Mouse (Mus musculus): ENCODE measurements around the gene Rere.
A peak's percentile ranks its signal among the peaks of the same experiment; 100 is the strongest.

The Rere gene

DNA sequence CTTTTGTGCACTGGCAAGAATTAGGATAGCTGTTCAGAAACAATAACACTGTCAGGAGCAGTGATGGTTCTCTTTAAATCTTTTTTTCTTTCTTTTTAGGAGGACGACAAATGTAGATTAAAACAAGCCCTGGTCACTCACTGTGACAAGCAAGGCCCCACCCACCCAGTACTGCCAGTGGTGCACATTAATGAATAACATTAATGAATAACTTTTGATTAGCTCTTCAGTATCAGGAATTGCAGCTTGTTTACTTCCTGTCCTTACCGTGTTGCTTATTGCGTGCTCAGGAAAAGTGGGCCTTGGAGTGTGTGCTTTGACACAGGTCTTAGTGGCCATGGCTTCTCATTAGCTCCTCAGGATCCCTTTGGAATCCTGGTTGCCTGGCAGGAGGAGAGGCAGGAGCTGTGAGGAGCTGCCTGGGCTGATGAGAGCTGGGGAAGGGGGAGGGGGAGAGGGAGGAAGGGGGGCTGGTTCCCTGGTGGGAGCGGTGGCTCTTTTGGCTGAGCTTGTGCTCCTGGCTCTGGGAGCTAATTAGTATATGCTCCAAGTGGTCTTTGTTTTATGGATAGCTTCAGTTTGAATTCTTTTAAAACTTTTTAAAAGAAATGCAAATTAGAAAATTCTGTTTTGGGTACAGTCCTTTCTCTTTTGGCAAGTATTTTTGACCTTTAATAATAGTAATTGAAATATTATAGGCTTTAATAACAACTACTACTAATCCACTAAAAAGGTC is 65.4 kb downstream of the Rere start:
- DNase-seq (ENCODE audit: low spot score in 2 of 2): no peak

- DNase-seq (ENCODE audit: low spot score in 2 of 2): no peak
Measured at GRCm38 (mm10) chr4:150347387-150347672, 65.9 kb downstream of the Rere start.

GRCm38 (mm10) chr4:150349680-150350101 is 68.2 kb downstream of the Rere start:
- no peak for DNase-seq (ENCODE audit: low spot score in 2 of 2)

DNA sequence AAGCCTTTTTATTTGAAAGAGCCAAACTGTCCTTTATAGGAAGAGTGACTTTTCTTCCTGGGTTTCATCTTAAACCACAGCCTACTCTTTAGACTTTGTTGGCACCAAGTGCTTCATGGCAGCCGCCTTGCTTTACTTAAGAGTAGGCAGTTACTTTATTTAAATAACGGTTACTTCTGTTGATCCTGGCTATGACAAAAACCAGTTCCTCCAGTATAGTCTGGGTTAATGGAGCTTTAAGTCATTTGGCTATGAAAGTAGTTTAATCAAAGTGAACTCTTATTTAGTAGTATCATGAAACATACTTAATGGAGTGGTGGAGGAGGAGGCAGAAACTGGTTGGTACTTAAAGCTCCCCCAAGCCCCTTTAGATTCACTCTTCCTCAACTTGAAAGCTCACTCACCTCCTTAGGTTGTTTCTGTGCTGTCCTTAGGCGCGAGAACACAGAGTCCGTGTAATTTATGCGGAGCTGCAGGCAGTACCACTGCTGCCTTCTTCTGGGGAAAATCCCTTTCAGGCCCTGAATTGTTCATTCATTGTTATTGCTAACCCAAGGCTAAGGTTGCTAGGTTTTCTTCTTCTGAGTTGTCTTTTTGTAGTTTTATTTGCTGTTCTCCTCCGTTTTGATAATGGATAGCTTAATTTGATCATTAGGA is 70.1 kb downstream of the Rere start:
- DNase-seq (ENCODE audit: low spot score in 2 of 2): no peak

- no peak for DNase-seq (ENCODE audit: low spot score in 2 of 2)
Measured at GRCm38 (mm10) chr4:150352736-150353135, 71.3 kb downstream of the Rere start.

GRCm38 (mm10) chr4:150353376-150353900 is 72.0 kb downstream of the Rere start:
- DNase-seq (ENCODE audit: low spot score in 2 of 2): no peak

- DNase-seq (ENCODE audit: low spot score in 2 of 2): no peak
Measured at GRCm38 (mm10) chr4:150355801-150356200, 74.4 kb downstream of the Rere start.

GRCm38 (mm10) chr4:150361986-150362691 is 80.7 kb downstream of the Rere start:
- DNase-seq (ENCODE audit: low spot score in 2 of 2): no peak

GRCm38 (mm10) chr4:150362858-150363257 is 81.4 kb downstream of the Rere start:
- no peak for DNase-seq (ENCODE audit: low spot score in 2 of 2)

GRCm38 (mm10) chr4:150364786-150365185 is 83.3 kb downstream of the Rere start:
- DNase-seq (ENCODE audit: low spot score in 2 of 2): no peak

- no peak for DNase-seq (ENCODE audit: low spot score in 2 of 2)
Measured at GRCm38 (mm10) chr4:150366510-150367208, 85.2 kb downstream of the Rere start.

GRCm38 (mm10) chr4:150371580-150372380 is 90.3 kb downstream of the Rere start:
- DNase-seq (ENCODE audit: low spot score in 2 of 2): peak; percentile 54 to 65

GRCm38 (mm10) chr4:150372631-150373041 is 91.2 kb downstream of the Rere start:
- DNase-seq (ENCODE audit: low spot score in 2 of 2): no peak

GRCm38 (mm10) chr4:150373111-150374109 is 92.0 kb downstream of the Rere start:
- DNase-seq (ENCODE audit: low spot score in 2 of 2): peak in 1 of 2 experiments; percentile 29

- no peak for DNase-seq (ENCODE audit: low spot score in 2 of 2)
Measured at GRCm38 (mm10) chr4:150374651-150375447, 93.4 kb downstream of the Rere start.

- DNase-seq (ENCODE audit: low spot score in 2 of 2): no peak
Measured at GRCm38 (mm10) chr4:150375448-150375935, 94.0 kb downstream of the Rere start.

DNA sequence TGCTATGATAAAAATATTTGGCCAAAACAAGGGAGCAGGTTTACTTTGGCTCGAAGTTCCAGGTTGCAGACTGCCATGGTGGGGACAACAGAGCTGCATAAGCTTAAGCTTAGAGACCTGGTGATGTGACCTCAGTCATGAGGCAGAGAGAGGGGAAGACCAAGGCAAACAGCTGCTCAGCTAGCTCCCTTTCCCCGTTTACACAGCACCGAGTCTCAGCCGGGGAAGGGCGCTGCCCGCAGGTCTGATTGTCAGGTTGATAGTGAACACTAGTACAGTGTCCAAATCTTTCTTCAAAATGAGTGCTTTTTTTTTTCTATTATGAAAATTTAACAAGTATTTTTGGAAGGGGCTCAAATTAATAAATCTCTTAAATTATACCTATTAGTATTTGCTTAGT is 97.9 kb downstream of the Rere start:
- no peak for DNase-seq (ENCODE audit: low spot score in 2 of 2)

DNA sequence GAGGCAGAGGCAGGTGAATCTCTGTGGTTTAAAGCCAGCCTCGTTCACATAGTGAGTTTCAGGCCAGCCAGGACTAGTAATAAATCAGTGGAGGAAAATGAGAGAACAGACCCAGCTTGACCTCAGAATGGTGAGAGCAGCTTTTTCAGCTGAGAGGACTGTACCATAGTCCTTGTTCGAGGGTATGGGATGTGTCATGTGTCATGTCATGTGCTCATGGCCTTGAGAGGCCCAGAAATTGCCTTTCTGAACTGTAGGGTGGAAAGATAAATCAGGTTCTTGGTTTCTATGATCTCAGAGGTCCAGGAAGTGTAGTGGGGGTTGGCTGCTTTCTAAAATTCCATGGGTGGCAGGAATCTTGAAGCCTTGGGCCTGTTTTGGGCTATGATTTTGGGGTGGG is 98.3 kb downstream of the Rere start:
- no peak for DNase-seq (ENCODE audit: low spot score in 2 of 2)

GRCm38 (mm10) chr4:150380273-150380672 is 98.8 kb downstream of the Rere start:
- no peak for DNase-seq (ENCODE audit: low spot score in 2 of 2)
